Mouse (Mus musculus): ENCODE data around the gene Ftl1-ps1. TPM values are rescaled to one million over a fixed set of nuclear protein-coding genes. Genes with fewer than 3 reads are reported as not detected.

Ftl1-ps1 gene
- 8.3 TPM for polyA plus RNA-seq (2015; fragmentation: Illumina TruSeq; extraction: RNeasy Lipid Tissue Mini Kit (QIAGEN cat#74804); ENCODE audit: insufficient read depth, low replicate concordance)

GRCm38 (mm10) chr13:74399298-74399839 lies at the start of gene Ftl1-ps1:
TSS of gene Ftl1-ps1 (plus strand) at chr13:74399694.

GRCm38 (mm10) chr13:74363859-74364235 lies 35.6 kb upstream of the Ftl1-ps1 start, which contains the start of gene Lrrc14b:
TSS of gene Lrrc14b (minus strand) at chr13:74364005.

GRCm38 (mm10) chr13:74390371-74390990 lies 9.0 kb upstream of the Ftl1-ps1 start, which contains the start of gene Zfp72:
TSS of gene Zfp72 (minus strand) at chr13:74390836.

Other genes with a start within 250 kb of the Ftl1-ps1 start
- 42.0 TPM for gene Exoc3, start 191.0 kb upstream of the Ftl1-ps1 start, polyA plus RNA-seq (2015; fragmentation: Illumina TruSeq; extraction: RNeasy Lipid Tissue Mini Kit (QIAGEN cat#74804); ENCODE audit: insufficient read depth, low replicate concordance)
- gene Ahrr, start 107.4 kb upstream of the Ftl1-ps1 start, polyA plus RNA-seq (2015; fragmentation: Illumina TruSeq; extraction: RNeasy Lipid Tissue Mini Kit (QIAGEN cat#74804); ENCODE audit: insufficient read depth, low replicate concordance): 1.1 TPM
- 131 TPM for gene Pdcd6, start 82.1 kb upstream of the Ftl1-ps1 start, polyA plus RNA-seq (2015; fragmentation: Illumina TruSeq; extraction: RNeasy Lipid Tissue Mini Kit (QIAGEN cat#74804); ENCODE audit: insufficient read depth, low replicate concordance)
- 244 TPM for gene Sdha, start 49.4 kb upstream of the Ftl1-ps1 start, polyA plus RNA-seq (2015; fragmentation: Illumina TruSeq; extraction: RNeasy Lipid Tissue Mini Kit (QIAGEN cat#74804); ENCODE audit: insufficient read depth, low replicate concordance)
- 41.3 TPM for gene Ccdc127, start 49.4 kb upstream of the Ftl1-ps1 start, polyA plus RNA-seq (2015; fragmentation: Illumina TruSeq; extraction: RNeasy Lipid Tissue Mini Kit (QIAGEN cat#74804); ENCODE audit: insufficient read depth, low replicate concordance)
- gene Lrrc14b, start 35.7 kb upstream of the Ftl1-ps1 start, polyA plus RNA-seq (2015; fragmentation: Illumina TruSeq; extraction: RNeasy Lipid Tissue Mini Kit (QIAGEN cat#74804); ENCODE audit: insufficient read depth, low replicate concordance): not detected
- 5.7 TPM for gene Zfp72, start 8.9 kb upstream of the Ftl1-ps1 start, polyA plus RNA-seq (2015; fragmentation: Illumina TruSeq; extraction: RNeasy Lipid Tissue Mini Kit (QIAGEN cat#74804); ENCODE audit: insufficient read depth, low replicate concordance)
- gene Zfp825, start 94.3 kb downstream of the Ftl1-ps1 start, polyA plus RNA-seq (2015; fragmentation: Illumina TruSeq; extraction: RNeasy Lipid Tissue Mini Kit (QIAGEN cat#74804); ENCODE audit: insufficient read depth, low replicate concordance): 28.6 TPM
- gene Erap1, start 239.9 kb downstream of the Ftl1-ps1 start, polyA plus RNA-seq (2015; fragmentation: Illumina TruSeq; extraction: RNeasy Lipid Tissue Mini Kit (QIAGEN cat#74804); ENCODE audit: insufficient read depth, low replicate concordance): 83.9 TPM

Measured in spleen, adult 10 weeks (tissue).